15 mouse cellular contexts compared by ENCODE assay signal in genomic region chr17:14733941-14734340, GRCm38 (mm10). TPM values are rescaled to one million over a fixed set of nuclear protein-coding genes. Genes with fewer than 3 reads are reported as not detected.
A peak's percentile ranks its signal among the peaks of the same experiment; 100 is the strongest.
DNase-seq lines count a peak whose midpoint lies in the region; ATAC-seq lines count a peak whose summit lies in the region.
"Had no signal": no experiment of that assay in that cellular context is flagged by ENCODE, and none has a peak within 500 bp of the region (broad histone marks: within the 10 kb centered on the region; RNA-seq: fewer than 3 reads in every experiment).

No protein-coding gene starts in this region.

- no peak overlapping the region for H3K4me3 ChIP-seq in kidney, embryonic 14.5 days (ENCODE audit: low read length)
- H3K4me3 ChIP-seq: forebrain, embryonic 15.5 days; hindbrain, embryonic 10.5 days had no signal

- H3K27ac ChIP-seq in kidney, embryonic 14.5 days (ENCODE audit: low read depth, low read length): no peak overlapping the region
- H3K27ac ChIP-seq: forebrain, embryonic 15.5 days; hindbrain, embryonic 10.5 days had no signal

- H3K9ac ChIP-seq in kidney, embryonic 14.5 days (ENCODE audit: low read depth, low read length): no peak overlapping the region
- H3K9ac ChIP-seq: forebrain, embryonic 15.5 days had no signal

- no peaks in the 10 kb centered on the region for H3K27me3 ChIP-seq in kidney, embryonic 14.5 days (ENCODE audit: control insufficient read depth, insufficient read depth, low read length)
- H3K27me3 ChIP-seq: forebrain, embryonic 15.5 days; Patski had no signal

- H3K4me1 ChIP-seq in kidney, embryonic 14.5 days (ENCODE audit: control insufficient read depth, insufficient read depth, low read length): no peaks in the 10 kb centered on the region
- H3K4me1 ChIP-seq: forebrain, embryonic 15.5 days had no signal

- no peak overlapping the region for H3K4me2 ChIP-seq in kidney, embryonic 14.5 days (replicated peaks; ENCODE audit: low read depth, low read length)
- H3K4me2 ChIP-seq: forebrain, embryonic 15.5 days; midbrain, embryonic 11.5 days had no signal

- WGBS in kidney, embryonic 14.5 days: 83% methylated on average over 10 of the region's 10 CpGs

- DNase-seq in frontal cortex, postnatal 25 days (ENCODE audit: low spot score in 2 of 2): no peak
- DNase-seq in layer of hippocampus, adult 11-12 months (ENCODE audit: low spot score): peak; percentile 42
- DNase-seq in layer of hippocampus, postnatal 25 days (ENCODE audit: extremely low spot score in 1 of 2, low spot score in 1 of 2): no peak
- DNase-seq in right cerebral cortex, adult 18-20 months: peak; percentile 57
- DNase-seq in right cerebral cortex, postnatal 4 days: no peak
- DNase-seq in telencephalon, adult 2 months (ENCODE audit: low read depth, low spot score): peak; percentile 59
- DNase-seq: cerebellum, adult 2 months; kidney, adult 11 months; liver had no signal

- H3K36me3 ChIP-seq in kidney, embryonic 14.5 days (ENCODE audit: control insufficient read depth, insufficient read depth, low read length): no peaks in the 10 kb centered on the region
- H3K36me3 ChIP-seq: forebrain, embryonic 15.5 days; hindbrain, embryonic 10.5 days had no signal

- no peaks in the 10 kb centered on the region for H3K9me3 ChIP-seq in kidney, embryonic 14.5 days (ENCODE audit: control insufficient read depth, low read length)
- H3K9me3 ChIP-seq: forebrain, embryonic 15.5 days; hindbrain, embryonic 10.5 days had no signal

- peak; percentile 88 for ATAC-seq in frontal cortex, adult (ENCODE audit: low TSS enrichment)
- ATAC-seq in kidney, embryonic 14.5 days (ENCODE audit: low FRiP score, low TSS enrichment): no peak
- ATAC-seq: forebrain, embryonic 15.5 days; Patski had no signal

RNA-seq across cellular contexts. Expression of gene Thbs2, which starts 39.9 kb away (rescaled TPM):
- 1 to 10 TPM; 3.2 to 3.5 TPM for total RNA-seq in layer of hippocampus, postnatal 25 days (2021)
- 3.9 and 6.9 TPM in 2 replicates for polyA plus RNA-seq in kidney, embryonic 14.5 days (2014; fragmentation: Nextera tagmentation; extraction: Ambion mirVana)

Comparison
In these comparisons a context has a peak if more than half of its experiments do, and no peak if none do; other contexts are left out.
1. DNase-seq: peak in layer of hippocampus, adult 11-12 months (single experiment), right cerebral cortex, adult 18-20 months (single experiment) and telencephalon, adult 2 months (single experiment); none in frontal cortex, postnatal 25 days (0 of 2), layer of hippocampus, postnatal 25 days (0 of 2) and right cerebral cortex, postnatal 4 days (single experiment).